Mouse (Mus musculus) bone marrow, adult 2 months (tissue): ENCODE results near the gene Gas6.

Source experiments
- CTCF ChIP-seq: fragments of 200-500 bp; IDR thresholded peaks from 2 replicates; pipeline ENCODE4 v1.5.1; 2011; ENCODE audit warnings: low read length, control low read depth; ENCODE audit not compliant: control insufficient read depth, insufficient read depth
- POLR2A ChIP-seq: fragments of 200-500 bp; IDR thresholded peaks from 2 replicates; pipeline ENCODE4 v1.6.1; 2011; ENCODE audit warnings: low read depth, mild to moderate bottlenecking, control low read depth, low read length, borderline replicate concordance; ENCODE audit not compliant: control insufficient read depth

- peak; percentile 75 for TF ChIP-seq CTCF
- TF ChIP-seq POLR2A: no peak
Observed at GRCm38 (mm10) chr8:13455295-13455694, 39.0 kb downstream of the Gas6 start.
